Mouse (Mus musculus): ENCODE data around the gene Ears2. TPM values are rescaled to one million over a fixed set of nuclear protein-coding genes. Genes with fewer than 3 reads are reported as not detected.
A peak's percentile ranks its signal among the peaks of the same experiment; 100 is the strongest.
"Not testable (repeated sequence)": the region's sequence is repeated elsewhere in the genome, so short reads cannot be mapped to it uniquely, and the experiment has no call there.

Ears2 gene
- 18.6 and 20.5 TPM in 2 replicates for total RNA-seq (2012; rRNA removed)

GRCm38 (mm10) chr7:122066945-122067516 is at the start of gene Ears2, which contains the start of gene Ubfd1:
Ears2 (minus strand) TSS chr7:122067263.
Ubfd1 (plus strand) TSS chr7:122067175.
- TF ChIP-seq HCFC1 (IDR thresholded peaks at IDR 0.05; ENCODE audit: borderline replicate concordance, insufficient read depth, low read length) (0 out of 2 replicates have a peak, but pooled peaks have one; percentile 42), MAFK (IDR thresholded peaks at IDR 0.05; ENCODE audit: insufficient read depth, low read depth, low read length) (0 out of 2 replicates have a peak, but pooled peaks have one; percentile 2), CHD2 (IDR thresholded peaks at IDR 0.05; ENCODE audit: low read depth, low read length) (peak; percentile 19; the same call in 1 of the 2 replicates), ZNF384 (IDR thresholded peaks at IDR 0.05; ENCODE audit: low read depth, low read length) (no peak)
- peak within 1 kb of the TSS; percentile 92 for H3K9ac ChIP-seq (ENCODE audit: insufficient read depth, low read depth, low read length, poor library complexity, severe bottlenecking)
- peak within 1 kb of the TSS; percentile 82 to 94 for H3K4me3 ChIP-seq (ENCODE audit: insufficient read depth in 1 of 2, low read depth in 1 of 2, low read length in 2 of 2, poor library complexity in 1 of 2, severe bottlenecking in 1 of 2)
- peaks cover 6 to 7% of the 10 kb centered on the region in 2 experiments; a peak in 2 of 4 replicates for H3K4me1 ChIP-seq (ENCODE audit: control insufficient read depth in 2 of 2, insufficient read depth in 2 of 2, low read length in 2 of 2, poor library complexity in 1 of 2)
- in situ Hi-C loops (cut with MboI; ENCODE audit: low sequenced_read_pairs in 2 of 2, unreplicated experiment in 2 of 2), result no loop called here
- H3K9me3 ChIP-seq (ENCODE audit: control insufficient read depth, insufficient read depth, low read depth, low read length), result no peaks in the 10 kb centered on the region
- peak; percentile 96 for DNase-seq (ENCODE audit: low read depth, low spot score)
- H3K27ac ChIP-seq (ENCODE audit: insufficient read depth, low read depth, low read length, poor library complexity, severe bottlenecking), result peak within 1 kb of the TSS; percentile 95
- peaks cover 17% of the 10 kb centered on the region for H3K36me3 ChIP-seq (ENCODE audit: control insufficient read depth, insufficient read depth, low read length, poor library complexity, severe bottlenecking)

- in situ Hi-C loops (cut with MboI; ENCODE audit: low sequenced_read_pairs in 2 of 2, unreplicated experiment in 2 of 2), result no loop called here
- Histone ChIP-seq H3K36me3 (ENCODE audit: control insufficient read depth, insufficient read depth, low read length, poor library complexity, severe bottlenecking) (peaks cover 19% of the 10 kb centered on the region), H3K9me3 (ENCODE audit: control insufficient read depth, insufficient read depth, low read depth, low read length) (no peaks in the 10 kb centered on the region), H3K9ac (ENCODE audit: insufficient read depth, low read depth, low read length, poor library complexity, severe bottlenecking) (no peak overlapping the region), H3K4me3 (ENCODE audit: insufficient read depth in 1 of 2, low read depth in 1 of 2, low read length in 2 of 2, poor library complexity in 1 of 2, severe bottlenecking in 1 of 2) (no peak overlapping the region), H3K27ac (ENCODE audit: insufficient read depth, low read depth, low read length, poor library complexity, severe bottlenecking) (no peak overlapping the region), H3K4me1 (ENCODE audit: control insufficient read depth in 2 of 2, insufficient read depth in 2 of 2, low read length in 2 of 2, poor library complexity in 1 of 2) (no peaks in the 10 kb centered on the region)
- no peak for TF ChIP-seq ZNF384 (IDR thresholded peaks at IDR 0.05; ENCODE audit: low read depth, low read length)
- no peak for TF ChIP-seq MAFK (IDR thresholded peaks at IDR 0.05; ENCODE audit: insufficient read depth, low read depth, low read length)
- no peak for TF ChIP-seq HCFC1 (IDR thresholded peaks at IDR 0.05; ENCODE audit: borderline replicate concordance, insufficient read depth, low read length)
- DNase-seq (ENCODE audit: low read depth, low spot score), result no peak
Observed at GRCm38 (mm10) chr7:122108206-122108605, 41.1 kb upstream of the Ears2 start.

- H3K27ac ChIP-seq (ENCODE audit: insufficient read depth, low read depth, low read length, poor library complexity, severe bottlenecking), result peak within 1 kb of the TSS; percentile 63
- peaks cover 15% of the 10 kb centered on the region for H3K36me3 ChIP-seq (ENCODE audit: control insufficient read depth, insufficient read depth, low read length, poor library complexity, severe bottlenecking)
- H3K9ac ChIP-seq (ENCODE audit: insufficient read depth, low read depth, low read length, poor library complexity, severe bottlenecking), result peak within 1 kb of the TSS; percentile 85
- in situ Hi-C loops (cut with MboI; ENCODE audit: low sequenced_read_pairs in 2 of 2, unreplicated experiment in 2 of 2), result no loop called here
- peak; percentile 81 for DNase-seq (ENCODE audit: low read depth, low spot score)
- peak within 1 kb of the TSS; percentile 76 to 80 for H3K4me3 ChIP-seq (ENCODE audit: insufficient read depth in 1 of 2, low read depth in 1 of 2, low read length in 2 of 2, poor library complexity in 1 of 2, severe bottlenecking in 1 of 2)
- no peak for TF ChIP-seq CHD2 (IDR thresholded peaks at IDR 0.05; ENCODE audit: low read depth, low read length)
- peak; percentile 55; the same call in 1 of the 2 replicates for TF ChIP-seq HCFC1 (IDR thresholded peaks at IDR 0.05; ENCODE audit: borderline replicate concordance, insufficient read depth, low read length)
- no peaks in the 10 kb centered on the region for H3K4me1 ChIP-seq (ENCODE audit: control insufficient read depth in 2 of 2, insufficient read depth in 2 of 2, low read length in 2 of 2, poor library complexity in 1 of 2)
- no peaks in the 10 kb centered on the region for H3K9me3 ChIP-seq (ENCODE audit: control insufficient read depth, insufficient read depth, low read depth, low read length)
Observed at GRCm38 (mm10) chr7:122101747-122102244, 34.7 kb upstream of the Ears2 start, which contains the start of gene Ndufab1. Ndufab1 (minus strand) TSS chr7:122101886.

GRCm38 (mm10) chr7:122101014-122101746 is 34.1 kb upstream of the Ears2 start:
- H3K4me1 ChIP-seq (ENCODE audit: control insufficient read depth in 2 of 2, insufficient read depth in 2 of 2, low read length in 2 of 2, poor library complexity in 1 of 2); DNase-seq (ENCODE audit: low read depth, low spot score); H3K9me3 ChIP-seq (ENCODE audit: control insufficient read depth, insufficient read depth, low read depth, low read length); in situ Hi-C loops (cut with MboI; ENCODE audit: low sequenced_read_pairs in 2 of 2, unreplicated experiment in 2 of 2): not testable (repeated sequence)
- Histone ChIP-seq H3K9ac (ENCODE audit: insufficient read depth, low read depth, low read length, poor library complexity, severe bottlenecking) (peak overlapping the region; percentile 85), H3K36me3 (ENCODE audit: control insufficient read depth, insufficient read depth, low read length, poor library complexity, severe bottlenecking) (peaks cover 20% of the 10 kb centered on the region), H3K4me3 (ENCODE audit: insufficient read depth in 1 of 2, low read depth in 1 of 2, low read length in 2 of 2, poor library complexity in 1 of 2, severe bottlenecking in 1 of 2) (peak overlapping the region; percentile 76 to 80), H3K27ac (ENCODE audit: insufficient read depth, low read depth, low read length, poor library complexity, severe bottlenecking) (peak overlapping the region; percentile 63)
- TF ChIP-seq ZNF384 (IDR thresholded peaks at IDR 0.05; ENCODE audit: low read depth, low read length), result peak; percentile 82
